Mouse (Mus musculus): ENCODE measurements around the gene Lhfpl3. TPM values are rescaled to one million over a fixed set of nuclear protein-coding genes. Genes with fewer than 3 reads are reported as not detected.

Lhfpl3 gene
- polyA plus RNA-seq, 1 experiment from 2014 or later = 0.24 TPM

Small RNA genes within 50 kb of the gene (microRNA-seq; reads per million reads assigned to microRNA genes)
- not detected for gene Gm28022
- not detected for gene Gm44363

Other genes with a start within 250 kb of the Lhfpl3 start
- gene Orc5, start 195.6 kb upstream of the Lhfpl3 start, polyA plus RNA-seq (2014; fragmentation: Nextera tagmentation; extraction: Ambion mirVana) = 51.2 and 54.8 TPM in 2 replicates